Mouse (Mus musculus) midbrain, embryonic 13.5 days (tissue): ENCODE measurements around the gene Tcte3. TPM values are rescaled to one million over a fixed set of nuclear protein-coding genes. Genes with fewer than 3 reads are reported as not detected.
"Not testable (repeated sequence)": the region's sequence is repeated elsewhere in the genome, so short reads cannot be mapped to it uniquely, and the experiment has no call there.

Experiments
- ATAC-seq: fragments of 200-750 bp; cut with Nextera tagmentation; 2 replicates; pipeline ENCODE4 v1.8.0; 2017; ENCODE audit warnings: mild to moderate bottlenecking, moderate TSS enrichment, moderate library complexity
- H3K27ac ChIP-seq: fragments of 300-500 bp; sonication (generic); 2 replicates; pipeline ENCODE4 v1.5.1; 2015; ENCODE audit warnings: inconsistent platforms, mild to moderate bottlenecking, moderate library complexity
- H3K27me3 ChIP-seq: fragments of 300-500 bp; sonication (generic); 2 replicates; pipeline ENCODE4 v1.6.1; 2015; ENCODE audit warnings: mild to moderate bottlenecking, inconsistent platforms
- H3K36me3 ChIP-seq: fragments of 300-500 bp; sonication (generic); 2 replicates; pipeline ENCODE4 v1.6.1; 2015; ENCODE audit warnings: mild to moderate bottlenecking, inconsistent platforms
- H3K4me1 ChIP-seq: fragments of 300-500 bp; sonication (generic); replicated peaks from 2 replicates; pipeline ENCODE4 v1.6.1; 2015; ENCODE audit warnings: inconsistent platforms
- H3K4me2 ChIP-seq: fragments of 300-500 bp; sonication (generic); replicated peaks from 2 replicates; pipeline ENCODE4 v1.6.1; 2015; ENCODE audit warnings: moderate library complexity, mild to moderate bottlenecking, inconsistent platforms
- H3K4me3 ChIP-seq: fragments of 300-500 bp; sonication (generic); replicated peaks from 2 replicates; pipeline ENCODE4 v1.5.1; 2015; ENCODE audit warnings: mild to moderate bottlenecking, inconsistent platforms
- H3K9ac ChIP-seq: fragments of 300-500 bp; sonication (generic); replicated peaks from 2 replicates; pipeline ENCODE4 v1.6.1; 2015; ENCODE audit warnings: mild to moderate bottlenecking, inconsistent platforms
- H3K9me3 ChIP-seq: fragments of 300-500 bp; sonication (generic); 2 replicates; pipeline ENCODE4 v1.6.1; 2016; ENCODE audit warnings: mild to moderate bottlenecking, inconsistent platforms
- WGBS: fragments of 180-500 bp; shearing (Covaris S2); methylation state at CpG from one replicate; pipeline ENCODE4 v1.1.7; 2015; 5-methylcytosine and 5-hydroxymethylcytosine counted together
- polyA plus RNA-seq: library from polyadenylated mRNA; unstranded; fragments of >200 nt; fragmentation: Nextera tagmentation; extraction: Ambion mirVana; gene quantifications from 2 replicates; pipeline ENCODE4 v1.2.1, GENCODE M21; 2015

Gene Tcte3
- polyA plus RNA-seq, 1 experiment from 2014 or later: not detected

- peak overlapping the region; percentile 22 for H3K4me3 ChIP-seq
- H3K9ac ChIP-seq: peak overlapping the region; percentile 59; the same call in 1 of the 2 replicates
- H3K27me3 ChIP-seq: peaks cover 4% of the 10 kb centered on the region; the same call in 1 of the 2 replicates
- H3K36me3 ChIP-seq: peaks cover 39% of the 10 kb centered on the region
- ATAC-seq: peak; percentile 91
- H3K9me3 ChIP-seq: no peaks in the 10 kb centered on the region
- H3K4me2 ChIP-seq: peak overlapping the region; percentile 41
- H3K27ac ChIP-seq: peak overlapping the region; percentile 69
- 43% methylated on average over 13 of the region's 13 CpGs for WGBS
- H3K4me1 ChIP-seq: peaks cover 8% of the 10 kb centered on the region
These were observed 24.2 kb upstream of the Tcte3 start for GRCm38 (mm10) chr17:15065391-15066024.

GRCm38 (mm10) chr17:15060356-15060755 is 19.1 kb upstream of the Tcte3 start:
- no peak overlapping the region for H3K27ac ChIP-seq
- H3K36me3 ChIP-seq: peaks cover 84% of the 10 kb centered on the region
- H3K9me3 ChIP-seq: no peaks in the 10 kb centered on the region
- no peak overlapping the region for H3K9ac ChIP-seq
- H3K27me3 ChIP-seq: no peaks in the 10 kb centered on the region
- no peaks in the 10 kb centered on the region for H3K4me1 ChIP-seq
- no peak overlapping the region for H3K4me3 ChIP-seq
- ATAC-seq: no peak
- WGBS: 92% methylated on average over 6 of the region's 6 CpGs
- H3K4me2 ChIP-seq: no peak overlapping the region

GRCm38 (mm10) chr17:15059646-15060045 is 18.4 kb upstream of the Tcte3 start:
- 96% methylated on average over 14 of the region's 14 CpGs for WGBS
- Histone ChIP-seq H3K36me3 (peaks cover 90% of the 10 kb centered on the region), H3K4me2 (no peak overlapping the region), H3K9ac (no peak overlapping the region), H3K4me3 (no peak overlapping the region), H3K27ac (no peak overlapping the region), H3K4me1 (no peaks in the 10 kb centered on the region), H3K27me3 (no peaks in the 10 kb centered on the region), H3K9me3 (no peaks in the 10 kb centered on the region)
- no peak for ATAC-seq

GRCm38 (mm10) chr17:15058161-15058591 is 16.9 kb upstream of the Tcte3 start:
- Histone ChIP-seq H3K4me3 (no peak overlapping the region), H3K27me3 (no peaks in the 10 kb centered on the region), H3K9me3 (no peaks in the 10 kb centered on the region), H3K9ac (no peak overlapping the region), H3K4me2 (no peak overlapping the region), H3K27ac (no peak overlapping the region), H3K36me3 (peaks cover 77% of the 10 kb centered on the region), H3K4me1 (no peaks in the 10 kb centered on the region)
- no peak for ATAC-seq
- WGBS: 97% methylated on average over 5 of the region's 5 CpGs

GRCm38 (mm10) chr17:15055925-15056324 is 14.6 kb upstream of the Tcte3 start:
- ATAC-seq: no peak
- Histone ChIP-seq H3K27me3 (no peaks in the 10 kb centered on the region), H3K4me1 (no peaks in the 10 kb centered on the region), H3K27ac (no peak overlapping the region), H3K4me3 (no peak overlapping the region), H3K9me3 (no peaks in the 10 kb centered on the region), H3K4me2 (no peak overlapping the region), H3K9ac (no peak overlapping the region), H3K36me3 (peaks cover 55% of the 10 kb centered on the region)
- WGBS: 90% methylated on average over 4 of the region's 4 CpGs

GRCm38 (mm10) chr17:15053829-15054200 is 12.5 kb upstream of the Tcte3 start:
- 94% methylated on average over 12 of the region's 13 CpGs for WGBS
- not testable (repeated sequence) for H3K27me3 ChIP-seq, H3K4me2 ChIP-seq, H3K27ac ChIP-seq, H3K4me1 ChIP-seq, H3K4me3 ChIP-seq, H3K9ac ChIP-seq, H3K9me3 ChIP-seq, ATAC-seq
- peaks cover 35% of the 10 kb centered on the region for H3K36me3 ChIP-seq

GRCm38 (mm10) chr17:15053183-15053828 is 12.0 kb upstream of the Tcte3 start:
- 95% methylated on average over 6 of the region's 8 CpGs for WGBS
- not testable (repeated sequence) for H3K27ac ChIP-seq, H3K4me2 ChIP-seq, H3K4me3 ChIP-seq, H3K9ac ChIP-seq, H3K9me3 ChIP-seq, ATAC-seq, H3K4me1 ChIP-seq, H3K27me3 ChIP-seq
- H3K36me3 ChIP-seq: peaks cover 30% of the 10 kb centered on the region

GRCm38 (mm10) chr17:15052766-15053165 is 11.5 kb upstream of the Tcte3 start:
- not testable (repeated sequence) for H3K4me1 ChIP-seq, H3K9me3 ChIP-seq, H3K27me3 ChIP-seq, ATAC-seq, H3K9ac ChIP-seq, H3K4me2 ChIP-seq, H3K4me3 ChIP-seq, H3K27ac ChIP-seq
- H3K36me3 ChIP-seq: peaks cover 25% of the 10 kb centered on the region
- WGBS: 43% methylated on average over 1 of the region's 1 CpGs

- not testable (repeated sequence) for ATAC-seq, H3K4me2 ChIP-seq, H3K4me3 ChIP-seq, H3K27me3 ChIP-seq, H3K9me3 ChIP-seq, H3K36me3 ChIP-seq, H3K27ac ChIP-seq, H3K9ac ChIP-seq, H3K4me1 ChIP-seq
- no CpG with 5 or more reads among the region's 1 CpGs for WGBS
These were observed 9.1 kb upstream of the Tcte3 start for GRCm38 (mm10) chr17:15050338-15050737.

GRCm38 (mm10) chr17:15040455-15040854 is 833 bp downstream of the Tcte3 start:
- not testable (repeated sequence) for H3K27ac ChIP-seq, H3K9me3 ChIP-seq, H3K36me3 ChIP-seq, H3K9ac ChIP-seq, ATAC-seq, H3K4me3 ChIP-seq, H3K4me2 ChIP-seq, H3K27me3 ChIP-seq, H3K4me1 ChIP-seq
- no CpG with 5 or more reads among the region's 3 CpGs for WGBS

- H3K9ac ChIP-seq, H3K4me1 ChIP-seq, H3K36me3 ChIP-seq, H3K27me3 ChIP-seq, H3K27ac ChIP-seq, H3K9me3 ChIP-seq, ATAC-seq, H3K4me3 ChIP-seq, H3K4me2 ChIP-seq: not testable (repeated sequence)
- no CpG with 5 or more reads among the region's 4 CpGs for WGBS
These were observed 9.9 kb downstream of the Tcte3 start for GRCm38 (mm10) chr17:15031414-15031813.

GRCm38 (mm10) chr17:15025513-15025912 is 15.8 kb downstream of the Tcte3 start:
- H3K4me1 ChIP-seq, H3K27ac ChIP-seq, H3K9ac ChIP-seq, H3K4me2 ChIP-seq, ATAC-seq, H3K36me3 ChIP-seq, H3K27me3 ChIP-seq, H3K4me3 ChIP-seq, H3K9me3 ChIP-seq: not testable (repeated sequence)
- no CpG with 5 or more reads among the region's 6 CpGs for WGBS
